Mouse (Mus musculus) E14TG2a.4 (cell line): ENCODE measurements around the gene AU040320.

ENCODE experiments used
- H3K27me3 ChIP-seq: 2 replicates; pipeline ENCODE4 v1.6.1; 2014; ENCODE audit warnings: low read length, control low read depth; ENCODE audit not compliant: insufficient read depth
- H3K36me3 ChIP-seq: 2 replicates; pipeline ENCODE4 v1.6.1; 2014; ENCODE audit warnings: low read length, control low read depth; ENCODE audit not compliant: insufficient read depth
- H3K4me1 ChIP-seq: replicated peaks from 2 replicates; pipeline ENCODE4 v1.6.1; 2014; ENCODE audit warnings: low read depth, low read length, control low read depth
- H3K4me3 ChIP-seq: replicated peaks from 2 replicates; pipeline ENCODE4 v1.5.1; 2014; ENCODE audit warnings: mild to moderate bottlenecking, low read length
- H3K9me3 ChIP-seq: 2 replicates; pipeline ENCODE4 v1.6.1; 2014; ENCODE audit warnings: low read length, control low read depth
- CTCF ChIP-seq: conservative IDR thresholded peaks from 2 replicates; pipeline ENCODE4 v1.5.1; 2014; ENCODE audit warnings: low read length
- NANOG ChIP-seq: IDR thresholded peaks from 2 replicates; pipeline ENCODE4 v1.6.1; 2014; ENCODE audit warnings: borderline replicate concordance, low read length, mixed read lengths
- POU5F1 ChIP-seq: IDR thresholded peaks from 2 replicates; pipeline ENCODE4 v1.6.1; 2014; ENCODE audit warnings: low read length, borderline replicate concordance

AU040320 gene

GRCm38 (mm10) chr4:126792341-126793102, 39.2 kb downstream of the AU040320 start:
- Histone ChIP-seq H3K36me3 (no peaks in the 10 kb centered on the region), H3K4me3 (no peak overlapping the region), H3K4me1 (no peaks in the 10 kb centered on the region), H3K9me3 (no peaks in the 10 kb centered on the region), H3K27me3 (no peaks in the 10 kb centered on the region)
- TF ChIP-seq POU5F1: no peak
- TF ChIP-seq CTCF: no peak
- TF ChIP-seq NANOG: no peak

GRCm38 (mm10) chr4:126802174-126802573, 48.8 kb downstream of the AU040320 start:
- Histone ChIP-seq H3K4me3 (no peak overlapping the region), H3K4me1 (peaks cover 23% of the 10 kb centered on the region), H3K27me3 (no peaks in the 10 kb centered on the region), H3K36me3 (no peaks in the 10 kb centered on the region), H3K9me3 (no peaks in the 10 kb centered on the region)
- no peak for TF ChIP-seq NANOG
- TF ChIP-seq POU5F1: no peak
- TF ChIP-seq CTCF: no peak

GRCm38 (mm10) chr4:126803268-126803873, 50.0 kb downstream of the AU040320 start:
- H3K27me3 ChIP-seq: no peaks in the 10 kb centered on the region
- H3K9me3 ChIP-seq: no peaks in the 10 kb centered on the region
- TF ChIP-seq POU5F1 (no peak), CTCF (no peak), NANOG (no peak)
- no peaks in the 10 kb centered on the region for H3K36me3 ChIP-seq
- H3K4me1 ChIP-seq: peaks cover 23% of the 10 kb centered on the region
- H3K4me3 ChIP-seq: peak overlapping the region; percentile 21; the same call in 1 of the 2 replicates

- H3K4me1 ChIP-seq: peaks cover 25% of the 10 kb centered on the region
Measured at GRCm38 (mm10) chr4:126805741-126806140, 52.4 kb downstream of the AU040320 start.

GRCm38 (mm10) chr4:126806692-126807427, 53.5 kb downstream of the AU040320 start:
- peaks cover 27% of the 10 kb centered on the region for H3K4me1 ChIP-seq
- no peaks in the 10 kb centered on the region for H3K36me3 ChIP-seq
- no peak for TF ChIP-seq CTCF
- no peak for TF ChIP-seq POU5F1
- TF ChIP-seq NANOG: no peak
- no peak overlapping the region for H3K4me3 ChIP-seq
- no peaks in the 10 kb centered on the region for H3K9me3 ChIP-seq
- H3K27me3 ChIP-seq: no peaks in the 10 kb centered on the region

More at GRCm38 (mm10) chr4:126805741-126806140, 52.4 kb downstream of the AU040320 start:
- H3K9me3 ChIP-seq: no peaks in the 10 kb centered on the region
- H3K36me3 ChIP-seq: no peaks in the 10 kb centered on the region
- H3K27me3 ChIP-seq: no peaks in the 10 kb centered on the region
- H3K4me3 ChIP-seq: no peak overlapping the region
- TF ChIP-seq CTCF: no peak
- TF ChIP-seq POU5F1: no peak
- TF ChIP-seq NANOG: no peak

DNA sequence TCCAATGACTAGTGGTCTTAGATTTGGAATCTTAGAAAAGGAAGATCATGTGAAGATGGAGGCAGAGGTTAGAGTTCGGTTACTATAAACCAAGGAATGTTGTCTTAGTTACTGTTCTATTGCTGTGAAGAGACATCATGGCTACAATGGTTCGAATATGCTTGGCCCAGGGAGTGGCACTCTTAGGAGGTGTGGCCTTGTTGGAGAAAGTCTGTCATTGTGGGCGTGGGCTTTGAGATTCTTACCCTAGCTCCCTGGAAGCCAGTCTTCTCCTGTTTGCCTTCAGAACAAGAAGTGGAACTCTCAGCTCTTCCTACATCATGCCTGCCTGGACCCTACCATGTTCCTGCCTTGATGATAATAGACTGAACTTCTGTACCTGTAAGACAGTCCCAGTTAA, 57.2 kb downstream of the AU040320 start:
- H3K9me3 ChIP-seq: no peaks in the 10 kb centered on the region

GRCm38 (mm10) chr4:126813212-126813611, 59.9 kb downstream of the AU040320 start:
- Histone ChIP-seq H3K27me3 (no peaks in the 10 kb centered on the region), H3K4me1 (peaks cover 13% of the 10 kb centered on the region), H3K36me3 (no peaks in the 10 kb centered on the region), H3K4me3 (no peak overlapping the region), H3K9me3 (no peaks in the 10 kb centered on the region)
- TF ChIP-seq NANOG: no peak
- TF ChIP-seq CTCF: no peak
- TF ChIP-seq POU5F1: no peak

More for the DNA sequence above, 57.2 kb downstream of the AU040320 start:
- TF ChIP-seq NANOG (no peak), POU5F1 (no peak), CTCF (no peak)
- Histone ChIP-seq H3K27me3 (no peaks in the 10 kb centered on the region), H3K4me3 (no peak overlapping the region), H3K36me3 (no peaks in the 10 kb centered on the region), H3K4me1 (peaks cover 4% of the 10 kb centered on the region; the same call in 1 of the 2 replicates)

- TF ChIP-seq NANOG (no peak), CTCF (no peak), POU5F1 (no peak)
- no peak overlapping the region for H3K4me3 ChIP-seq
- no peaks in the 10 kb centered on the region for H3K36me3 ChIP-seq
- H3K9me3 ChIP-seq: no peaks in the 10 kb centered on the region
- H3K4me1 ChIP-seq: peaks cover 13% of the 10 kb centered on the region
- H3K27me3 ChIP-seq: no peaks in the 10 kb centered on the region
Measured at GRCm38 (mm10) chr4:126814854-126815253, 61.5 kb downstream of the AU040320 start.
